Mouse (Mus musculus): ENCODE data around the gene Gng4. TPM values are rescaled to one million over a fixed set of nuclear protein-coding genes. Genes with fewer than 3 reads are reported as not detected.

Gng4 gene
- polyA plus RNA-seq, 1 experiment from 2014 or later, result 2.1 TPM

GRCm38 (mm10) chr13:13781026-13781425 is 2.8 kb upstream of the Gng4 start:
- Histone ChIP-seq H3K27me3 (ENCODE audit: control insufficient read depth, insufficient read depth, low read length) (0 out of 2 replicates have a peak, but pooled peaks cover 3% of the 10 kb centered on the region), H3K4me2 (replicated peaks; ENCODE audit: low read depth, low read length) (no peak overlapping the region), H3K36me3 (ENCODE audit: control insufficient read depth, insufficient read depth, low read length) (0 out of 2 replicates have a peak, but pooled peaks cover 2% of the 10 kb centered on the region), H3K9ac (replicated peaks; ENCODE audit: low read depth, low read length) (no peak overlapping the region), H3K4me3 (ENCODE audit: low read depth, low read length) (no peak overlapping the region), H3K9me3 (ENCODE audit: control insufficient read depth, low read depth, low read length) (no peaks in the 10 kb centered on the region), H3K4me1 (ENCODE audit: control insufficient read depth, insufficient read depth, low read length) (no peaks in the 10 kb centered on the region), H3K27ac (ENCODE audit: low read length) (no peak overlapping the region)
- no peak for ATAC-seq (ENCODE audit: insufficient number of reproducible peaks, insufficient read depth, low FRiP score, low read depth)
- WGBS, result 54% methylated on average over 4 of the region's 4 CpGs

GRCm38 (mm10) chr13:13783296-13783695 is 563 bp upstream of the Gng4 start:
- H3K36me3 ChIP-seq (ENCODE audit: control insufficient read depth, insufficient read depth, low read length), result no peaks in the 10 kb centered on the region
- ATAC-seq (ENCODE audit: insufficient number of reproducible peaks, insufficient read depth, low FRiP score, low read depth), result no peak
- H3K9ac ChIP-seq (replicated peaks; ENCODE audit: low read depth, low read length), result no peak overlapping the region
- WGBS, result 45% methylated on average over 7 of the region's 7 CpGs
- peak overlapping the region; percentile 98; the same call in 1 of the 2 replicates for H3K4me2 ChIP-seq (replicated peaks; ENCODE audit: low read depth, low read length)
- no peak overlapping the region for H3K27ac ChIP-seq (ENCODE audit: low read length)
- H3K4me1 ChIP-seq (ENCODE audit: control insufficient read depth, insufficient read depth, low read length), result no peaks in the 10 kb centered on the region
- no peaks in the 10 kb centered on the region for H3K9me3 ChIP-seq (ENCODE audit: control insufficient read depth, low read depth, low read length)
- H3K4me3 ChIP-seq (ENCODE audit: low read depth, low read length), result peak overlapping the region; percentile 57; the same call in 1 of the 2 replicates
- 0 out of 2 replicates have a peak, but pooled peaks cover 3% of the 10 kb centered on the region for H3K27me3 ChIP-seq (ENCODE audit: control insufficient read depth, insufficient read depth, low read length)

GRCm38 (mm10) chr13:13784420-13784936 is 619 bp downstream of the Gng4 start:
- WGBS, result under 1% methylated on average over 59 of the region's 59 CpGs
- peak; percentile 50 for ATAC-seq (ENCODE audit: insufficient number of reproducible peaks, insufficient read depth, low FRiP score, low read depth)

GRCm38 (mm10) chr13:13784981-13785783 is 1.3 kb downstream of the Gng4 start:
- peak overlapping the region; percentile 57; the same call in 1 of the 2 replicates for H3K4me3 ChIP-seq (ENCODE audit: low read depth, low read length)
- no peak overlapping the region for H3K27ac ChIP-seq (ENCODE audit: low read length)
- 2% methylated on average over 30 of the region's 30 CpGs for WGBS
- H3K36me3 ChIP-seq (ENCODE audit: control insufficient read depth, insufficient read depth, low read length), result no peaks in the 10 kb centered on the region
- no peaks in the 10 kb centered on the region for H3K9me3 ChIP-seq (ENCODE audit: control insufficient read depth, low read depth, low read length)
- peak overlapping the region; percentile 98 for H3K4me2 ChIP-seq (replicated peaks; ENCODE audit: low read depth, low read length)
- no peaks in the 10 kb centered on the region for H3K4me1 ChIP-seq (ENCODE audit: control insufficient read depth, insufficient read depth, low read length)
- 0 out of 2 replicates have a peak, but pooled peaks cover 3% of the 10 kb centered on the region for H3K27me3 ChIP-seq (ENCODE audit: control insufficient read depth, insufficient read depth, low read length)
- ATAC-seq (ENCODE audit: insufficient number of reproducible peaks, insufficient read depth, low FRiP score, low read depth), result peak; percentile 56; the same call in 1 of the 2 replicates
- no peak overlapping the region for H3K9ac ChIP-seq (replicated peaks; ENCODE audit: low read depth, low read length)

More at GRCm38 (mm10) chr13:13784420-13784936, 619 bp downstream of the Gng4 start:
- H3K9ac ChIP-seq (replicated peaks; ENCODE audit: low read depth, low read length), result peak overlapping the region; percentile 14; the same call in 1 of the 2 replicates
- H3K4me2 ChIP-seq (replicated peaks; ENCODE audit: low read depth, low read length), result peak overlapping the region; percentile 98
- no peak overlapping the region for H3K27ac ChIP-seq (ENCODE audit: low read length)
- H3K9me3 ChIP-seq (ENCODE audit: control insufficient read depth, low read depth, low read length), result no peaks in the 10 kb centered on the region
- no peaks in the 10 kb centered on the region for H3K36me3 ChIP-seq (ENCODE audit: control insufficient read depth, insufficient read depth, low read length)
- H3K4me3 ChIP-seq (ENCODE audit: low read depth, low read length), result peak overlapping the region; percentile 57
- H3K27me3 ChIP-seq (ENCODE audit: control insufficient read depth, insufficient read depth, low read length), result 0 out of 2 replicates have a peak, but pooled peaks cover 3% of the 10 kb centered on the region
- H3K4me1 ChIP-seq (ENCODE audit: control insufficient read depth, insufficient read depth, low read length), result no peaks in the 10 kb centered on the region

- Histone ChIP-seq H3K4me1 (ENCODE audit: control insufficient read depth, insufficient read depth, low read length) (no peaks in the 10 kb centered on the region), H3K4me2 (replicated peaks; ENCODE audit: low read depth, low read length) (no peak overlapping the region), H3K36me3 (ENCODE audit: control insufficient read depth, insufficient read depth, low read length) (no peaks in the 10 kb centered on the region), H3K9ac (replicated peaks; ENCODE audit: low read depth, low read length) (no peak overlapping the region), H3K4me3 (ENCODE audit: low read depth, low read length) (no peak overlapping the region), H3K27ac (ENCODE audit: low read length) (no peak overlapping the region), H3K9me3 (ENCODE audit: control insufficient read depth, low read depth, low read length) (no peaks in the 10 kb centered on the region), H3K27me3 (ENCODE audit: control insufficient read depth, insufficient read depth, low read length) (0 out of 2 replicates have a peak, but pooled peaks cover 3% of the 10 kb centered on the region)
- ATAC-seq (ENCODE audit: insufficient number of reproducible peaks, insufficient read depth, low FRiP score, low read depth), result no peak
- 87% methylated on average over 6 of the region's 6 CpGs for WGBS
Observed at GRCm38 (mm10) chr13:13786971-13787370, 3.1 kb downstream of the Gng4 start.

GRCm38 (mm10) chr13:13788070-13788469 is 4.2 kb downstream of the Gng4 start:
- Histone ChIP-seq H3K4me1 (ENCODE audit: control insufficient read depth, insufficient read depth, low read length) (no peaks in the 10 kb centered on the region), H3K27ac (ENCODE audit: low read length) (no peak overlapping the region), H3K4me2 (replicated peaks; ENCODE audit: low read depth, low read length) (no peak overlapping the region), H3K9ac (replicated peaks; ENCODE audit: low read depth, low read length) (no peak overlapping the region), H3K9me3 (ENCODE audit: control insufficient read depth, low read depth, low read length) (no peaks in the 10 kb centered on the region), H3K27me3 (ENCODE audit: control insufficient read depth, insufficient read depth, low read length) (0 out of 2 replicates have a peak, but pooled peaks cover under 1% of the 10 kb centered on the region), H3K36me3 (ENCODE audit: control insufficient read depth, insufficient read depth, low read length) (no peaks in the 10 kb centered on the region), H3K4me3 (ENCODE audit: low read depth, low read length) (no peak overlapping the region)
- no peak for ATAC-seq (ENCODE audit: insufficient number of reproducible peaks, insufficient read depth, low FRiP score, low read depth)
- WGBS, result 91% methylated on average over 4 of the region's 4 CpGs

GRCm38 (mm10) chr13:13791981-13792380 is 8.1 kb downstream of the Gng4 start:
- whole genome bisulfite sequencing, result 85% methylated on average over 3 of the region's 3 CpGs
- Histone ChIP-seq H3K9me3 (ENCODE audit: control insufficient read depth, low read depth, low read length) (no peaks in the 10 kb centered on the region), H3K27ac (ENCODE audit: low read length) (no peak overlapping the region), H3K4me2 (replicated peaks; ENCODE audit: low read depth, low read length) (no peak overlapping the region), H3K4me1 (ENCODE audit: control insufficient read depth, insufficient read depth, low read length) (no peaks in the 10 kb centered on the region), H3K9ac (replicated peaks; ENCODE audit: low read depth, low read length) (no peak overlapping the region), H3K36me3 (ENCODE audit: control insufficient read depth, insufficient read depth, low read length) (no peaks in the 10 kb centered on the region), H3K27me3 (ENCODE audit: control insufficient read depth, insufficient read depth, low read length) (no peaks in the 10 kb centered on the region), H3K4me3 (ENCODE audit: low read depth, low read length) (no peak overlapping the region)
- no peak for ATAC-seq (ENCODE audit: insufficient number of reproducible peaks, insufficient read depth, low FRiP score, low read depth)

GRCm38 (mm10) chr13:13795166-13795832 is 11.4 kb downstream of the Gng4 start:
- ATAC-seq (ENCODE audit: insufficient number of reproducible peaks, insufficient read depth, low FRiP score, low read depth), result no peak

More at GRCm38 (mm10) chr13:13795166-13795832, 11.4 kb downstream of the Gng4 start:
- Histone ChIP-seq H3K4me2 (replicated peaks; ENCODE audit: low read depth, low read length) (no peak overlapping the region), H3K27ac (ENCODE audit: low read length) (no peak overlapping the region), H3K36me3 (ENCODE audit: control insufficient read depth, insufficient read depth, low read length) (no peaks in the 10 kb centered on the region), H3K9me3 (ENCODE audit: control insufficient read depth, low read depth, low read length) (no peaks in the 10 kb centered on the region), H3K4me1 (ENCODE audit: control insufficient read depth, insufficient read depth, low read length) (no peaks in the 10 kb centered on the region), H3K9ac (replicated peaks; ENCODE audit: low read depth, low read length) (no peak overlapping the region), H3K27me3 (ENCODE audit: control insufficient read depth, insufficient read depth, low read length) (no peaks in the 10 kb centered on the region), H3K4me3 (ENCODE audit: low read depth, low read length) (no peak overlapping the region)
- WGBS, result 38% methylated on average over 5 of the region's 5 CpGs
